Mouse (Mus musculus) lung, adult 2 months (tissue): ENCODE results near the gene Inmt. TPM values are rescaled to one million over a fixed set of nuclear protein-coding genes. Genes with fewer than 3 reads are reported as not detected.
A peak's percentile ranks its signal among the peaks of the same experiment; 100 is the strongest.
"Not testable (repeated sequence)": the region's sequence is repeated elsewhere in the genome, so short reads cannot be mapped to it uniquely, and the experiment has no call there.

Experiments
- DNase-seq: peaks from one replicate; pipeline ENCODE4 v3.0.0; 2022
- H3K4me1 ChIP-seq: fragments of 200-500 bp; 2 replicates; pipeline ENCODE4 v1.6.1; 2011; ENCODE audit warnings: low read length; ENCODE audit not compliant: control insufficient read depth, insufficient read depth
- H3K4me3 ChIP-seq: fragments of 200-500 bp; replicated peaks from 2 replicates; pipeline ENCODE3; 2011; ENCODE audit warnings: low read depth, mild to moderate bottlenecking, control low read depth, low read length; ENCODE audit errors: extremely low read depth
- CTCF ChIP-seq: fragments of 200-500 bp; IDR thresholded peaks from 2 replicates; pipeline ENCODE4 v1.5.1; 2011; ENCODE audit warnings: mild to moderate bottlenecking, low read length, control low read depth; ENCODE audit not compliant: insufficient read depth
- POLR2A ChIP-seq: fragments of 200-500 bp; IDR thresholded peaks from 2 replicates; pipeline ENCODE4 v1.6.1; 2011; ENCODE audit warnings: low read depth, mild to moderate bottlenecking, control low read depth, low read length, borderline replicate concordance; ENCODE audit errors: extremely low read depth
- WGBS: fragments of 180-500 bp; shearing (Covaris S2); methylation state at CpG from one replicate; pipeline ENCODE4 v1.1.7; 2018; 5-methylcytosine and 5-hydroxymethylcytosine counted together
- polyA plus RNA-seq: library from polyadenylated mRNA; depleted of rRNA; stranded (reverse); fragments of >200 nt; gene quantifications from 2 replicates; pipeline ENCODE4 v1.2.3, GENCODE M21; 2012

Inmt gene
- polyA plus RNA-seq, 1 experiment, result 1,614 TPM

- H3K4me3 ChIP-seq, result no peak overlapping the region
- H3K4me1 ChIP-seq, result no peaks in the 10 kb centered on the region
- 88% methylated on average over 3 of the region's 3 CpGs for WGBS
- DNase-seq, result no peak
- TF ChIP-seq CTCF, result no peak
- no peak for TF ChIP-seq POLR2A
Measured at GRCm38 (mm10) chr6:55193171-55193570, 18.3 kb upstream of the Inmt start.

DNA sequence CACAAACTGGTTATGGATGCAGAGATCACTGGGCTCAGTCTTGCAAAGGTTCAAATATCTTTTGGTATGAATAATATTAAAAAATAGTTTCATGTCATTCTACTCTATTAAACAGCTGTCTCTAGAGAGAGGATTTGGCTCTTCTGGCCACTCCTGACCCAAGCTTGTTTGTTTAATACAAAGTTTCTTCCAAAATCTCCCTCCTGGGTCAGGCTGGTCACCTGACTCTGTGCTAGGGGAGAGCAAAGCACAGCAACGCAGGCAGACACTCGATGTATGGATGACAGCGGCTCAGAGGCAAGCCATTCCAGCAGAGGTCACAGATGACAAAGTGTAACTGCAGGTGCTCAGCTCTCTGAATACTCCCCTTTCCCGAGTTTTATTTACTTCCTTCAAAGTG lies 16.7 kb upstream of the Inmt start:
- Histone ChIP-seq H3K4me3 (no peak overlapping the region), H3K4me1 (no peaks in the 10 kb centered on the region)
- 49% methylated on average over 4 of the region's 4 CpGs for WGBS
- DNase-seq, result no peak
- TF ChIP-seq CTCF (no peak), POLR2A (no peak)

DNA sequence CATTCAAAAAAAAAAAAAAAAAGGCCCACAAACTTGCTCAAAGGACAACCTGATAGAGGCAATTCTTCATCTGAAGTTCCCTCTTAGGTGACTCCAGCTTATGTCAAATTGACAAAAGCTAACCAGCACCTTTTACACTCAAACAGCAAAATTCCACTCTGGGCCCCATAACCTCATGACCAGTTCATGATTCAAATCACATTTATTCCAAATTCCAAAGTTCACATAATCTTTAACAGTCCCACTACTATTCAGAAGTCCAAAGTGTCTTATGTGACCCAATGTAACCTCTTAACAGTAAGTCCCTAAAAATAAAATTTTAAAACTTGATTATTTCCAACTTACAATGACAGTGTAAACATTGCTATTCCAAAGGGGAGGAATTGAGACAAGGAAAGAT lies 14.6 kb upstream of the Inmt start:
- no peak for DNase-seq
- H3K4me1 ChIP-seq, result no peaks in the 10 kb centered on the region
- no peak overlapping the region for H3K4me3 ChIP-seq
- TF ChIP-seq CTCF, result no peak
- no peak for TF ChIP-seq POLR2A

DNA sequence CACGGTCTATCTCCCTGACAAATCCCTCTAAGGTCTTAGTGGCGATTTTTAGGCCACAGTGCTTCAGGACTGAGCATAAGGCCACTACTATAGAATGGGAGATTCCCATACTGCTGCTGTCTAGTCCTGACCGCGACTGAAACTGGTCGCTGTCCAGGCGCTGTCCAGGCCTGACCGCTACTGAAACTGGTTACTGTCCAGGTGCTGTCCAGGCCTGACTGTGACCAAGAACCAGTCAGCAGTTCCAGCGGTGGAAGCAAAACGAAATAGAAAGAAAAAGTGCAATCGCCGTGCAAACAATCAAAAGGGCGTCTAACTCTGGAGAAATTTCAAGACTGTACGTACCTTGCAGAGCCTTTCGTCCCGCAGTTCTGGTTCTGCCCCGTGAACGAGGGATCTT lies 13.0 kb upstream of the Inmt start:
- not testable (repeated sequence) for H3K4me1 ChIP-seq, H3K4me3 ChIP-seq, DNase-seq
- 93% methylated on average over 17 of the region's 17 CpGs for WGBS

DNA sequence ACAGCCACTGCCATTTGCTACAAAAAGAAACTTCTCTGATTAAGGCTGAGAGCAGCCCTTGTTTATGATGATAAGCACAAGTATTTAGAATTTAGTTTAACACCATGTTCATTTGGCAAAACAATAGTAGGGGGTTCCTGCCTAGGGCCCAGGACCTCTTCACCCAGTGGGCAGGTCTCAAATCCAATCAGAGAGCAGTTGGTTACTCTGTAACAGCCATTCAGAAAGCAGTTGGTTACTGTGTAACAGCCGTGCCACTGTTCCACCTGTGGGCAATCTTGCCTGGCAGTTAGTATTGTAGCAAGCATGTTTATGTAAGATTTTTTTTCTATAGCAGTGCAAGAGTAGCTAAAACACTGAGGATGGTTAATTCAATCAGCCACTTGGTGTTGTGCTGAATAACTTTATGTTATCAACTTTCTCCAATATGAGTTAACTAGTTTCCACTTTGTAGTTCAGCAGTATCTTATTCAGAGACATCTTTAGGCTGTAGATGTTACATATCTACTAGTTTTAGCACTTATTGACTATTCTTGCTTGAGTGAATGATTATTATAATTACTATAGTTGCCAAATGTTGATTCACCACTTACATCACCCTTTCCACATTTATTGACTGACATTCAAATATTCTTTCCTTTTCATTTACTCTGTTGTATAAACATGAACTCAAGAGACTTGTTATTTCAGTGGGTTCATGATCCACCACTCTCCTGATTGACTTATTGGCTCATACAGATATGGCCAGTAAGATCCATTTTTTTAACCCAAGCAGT lies 8.0 kb upstream of the Inmt start:
- WGBS, result 88% methylated on average over 1 of the region's 1 CpGs
- no peak for DNase-seq
- Histone ChIP-seq H3K4me1 (no peaks in the 10 kb centered on the region), H3K4me3 (no peak overlapping the region)
- TF ChIP-seq POLR2A, result no peak
- no peak for TF ChIP-seq CTCF

DNA sequence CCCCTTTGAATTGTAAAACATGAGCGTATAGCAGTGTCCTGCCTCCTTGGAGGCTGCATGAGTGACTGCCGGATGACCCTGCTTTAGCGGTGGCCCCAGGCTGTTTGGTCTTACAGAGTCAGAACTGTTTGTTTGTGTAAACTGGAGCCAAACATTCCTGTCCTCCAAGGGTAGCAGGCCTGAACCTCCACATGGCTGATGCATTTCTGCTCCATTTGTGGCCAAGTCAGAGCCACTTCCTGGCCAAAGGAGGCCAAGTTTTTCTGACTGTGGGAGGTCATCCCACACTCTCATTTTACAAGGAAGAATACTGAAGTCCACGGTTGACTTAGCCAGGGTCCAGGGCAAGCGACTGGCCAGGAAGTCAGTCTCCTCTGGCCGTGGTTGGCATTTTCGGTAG lies 4.7 kb upstream of the Inmt start:
- no peak for TF ChIP-seq POLR2A
- TF ChIP-seq CTCF, result no peak
- H3K4me1 ChIP-seq, result peaks cover 10% of the 10 kb centered on the region
- 58% methylated on average over 7 of the region's 7 CpGs for WGBS
- H3K4me3 ChIP-seq, result no peak overlapping the region
- DNase-seq, result no peak

DNA sequence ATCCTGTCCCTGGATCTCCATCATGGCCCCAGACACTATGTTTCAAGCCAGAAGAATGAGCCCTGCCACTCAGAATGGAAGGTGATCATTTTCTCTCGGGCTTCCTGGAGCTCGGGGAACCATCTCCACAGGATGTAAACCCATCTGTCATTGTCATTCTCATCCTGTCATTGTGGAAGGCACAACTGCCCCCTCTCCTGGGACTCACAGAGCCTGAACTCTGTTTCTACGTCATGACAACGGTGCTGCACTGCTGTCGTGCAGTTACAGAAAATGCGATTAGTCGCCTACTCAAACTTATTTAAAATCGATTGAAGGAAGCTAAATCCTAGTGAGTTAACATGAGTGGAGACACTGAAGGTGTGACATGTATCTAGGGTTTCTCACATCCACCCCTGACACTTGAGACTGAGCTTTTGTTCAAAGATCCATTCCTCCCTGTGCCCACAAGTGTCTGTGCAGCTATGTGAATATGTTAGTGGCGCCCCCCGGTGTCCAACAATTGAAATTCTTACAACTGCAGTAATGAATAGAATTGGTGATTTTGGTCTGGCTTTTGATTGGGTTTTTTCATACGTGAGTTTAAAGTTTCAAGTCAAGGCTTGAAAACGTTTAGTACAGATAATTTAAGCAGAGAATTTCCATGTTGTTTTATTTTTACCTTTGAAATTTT lies 2.4 kb upstream of the Inmt start:
- WGBS, result 27% methylated on average over 12 of the region's 12 CpGs
- TF ChIP-seq CTCF (peak; percentile 22; the same call in 1 of the 2 replicates), POLR2A (no peak)
- Histone ChIP-seq H3K4me3 (no peak overlapping the region), H3K4me1 (peaks cover 10% of the 10 kb centered on the region)
- DNase-seq, result no peak

- 26% methylated on average over 5 of the region's 5 CpGs for WGBS
- DNase-seq, result no peak
Measured at GRCm38 (mm10) chr6:55175892-55176291, 1.0 kb upstream of the Inmt start.

GRCm38 (mm10) chr6:55175456-55175855 lies 613 bp upstream of the Inmt start:
- no peak for DNase-seq
- Histone ChIP-seq H3K4me1 (peaks cover 10% of the 10 kb centered on the region), H3K4me3 (no peak overlapping the region)
- 14% methylated on average over 2 of the region's 2 CpGs for WGBS
- no peak for TF ChIP-seq POLR2A
- TF ChIP-seq CTCF, result no peak

More at GRCm38 (mm10) chr6:55175892-55176291, 1.0 kb upstream of the Inmt start:
- TF ChIP-seq POLR2A, result no peak
- no peak for TF ChIP-seq CTCF
- H3K4me1 ChIP-seq, result peaks cover 10% of the 10 kb centered on the region
- no peak overlapping the region for H3K4me3 ChIP-seq

- DNase-seq, result no peak
- Histone ChIP-seq H3K4me1 (peaks cover 10% of the 10 kb centered on the region), H3K4me3 (peak overlapping the region; percentile 64)
- no peak for TF ChIP-seq CTCF
- peak; percentile 78; the same call in 1 of the 2 replicates for TF ChIP-seq POLR2A
- 48% methylated on average over 3 of the region's 3 CpGs for WGBS
Measured at GRCm38 (mm10) chr6:55173941-55174349, 898 bp downstream of the Inmt start.
